Mouse (Mus musculus) liver, postnatal 0 days (tissue): ENCODE results near the gene 4931422A03Rik.

ENCODE experiments used
- CTCF ChIP-seq: sonication (generic); IDR thresholded peaks from 2 replicates; pipeline ENCODE4 v1.5.1; 2016; ENCODE audit warnings: antibody characterized with exemption, low read depth
- EP300 ChIP-seq: IDR thresholded peaks from 2 replicates; pipeline ENCODE4 v1.6.1; 2016; ENCODE audit warnings: antibody characterized with exemption, low read depth, mild to moderate bottlenecking

DNA sequence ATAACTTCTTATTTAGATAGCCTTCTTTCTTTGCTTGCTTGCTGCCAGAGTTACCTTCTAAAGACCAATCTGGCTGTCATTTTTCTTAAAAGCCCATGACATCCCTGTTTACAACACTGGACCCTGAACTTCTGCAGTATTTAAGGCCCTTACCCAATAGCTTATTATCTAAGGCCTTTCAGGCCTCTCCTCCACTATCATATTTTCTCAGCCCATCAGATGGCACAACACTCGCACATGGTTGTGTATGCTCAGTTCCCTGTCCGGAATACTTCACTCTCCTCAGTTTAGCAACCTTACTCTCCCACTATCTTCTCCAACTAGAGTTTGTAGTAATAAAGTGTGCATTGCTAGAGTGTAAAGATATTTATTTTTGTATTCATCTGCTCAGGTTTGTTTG, 913 bp upstream of the 4931422A03Rik start:
- no peak for TF ChIP-seq CTCF
- peak; percentile 87 for TF ChIP-seq EP300
